2 mouse cellular contexts compared by ENCODE assay signal in the genomic region with DNA sequence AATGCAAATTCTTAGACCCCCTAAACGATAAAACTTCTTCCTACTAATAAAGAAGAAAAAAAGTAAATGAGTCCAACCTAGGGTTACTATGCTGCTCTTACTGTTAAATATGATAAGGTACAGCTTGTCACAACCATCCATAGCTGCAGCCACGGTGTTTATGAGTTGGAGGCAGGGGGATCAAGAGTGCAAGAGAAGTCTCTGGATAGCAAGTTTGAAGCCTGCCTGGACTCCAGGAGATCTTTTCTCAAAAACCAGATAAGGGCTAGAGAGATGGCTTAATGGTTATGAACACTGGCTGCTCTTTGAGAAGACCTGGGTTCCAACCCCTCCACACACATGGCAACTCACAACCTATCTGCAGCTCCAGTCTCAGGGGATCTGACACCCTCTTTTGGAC.
A peak's percentile ranks its signal among the peaks of the same experiment; 100 is the strongest.
TF ChIP-seq lines count a peak whose summit lies in the region.

No protein-coding gene starts in this region.

TF ChIP-seq in CH12.LX, 34 proteins besides CTCF, POLR2A, EP300 and RAD21:
- TF ChIP-seq MAFK (IDR thresholded peaks at IDR 0.05; ENCODE audit: insufficient replicate concordance, low read length) (no peak), MYC (IDR thresholded peaks at IDR 0.05; ENCODE audit: low read depth, low read length) (no peak), RCOR1 (conservative IDR thresholded peaks at IDR 0.05; ENCODE audit: low read depth, low read length) (no peak), MAZ (IDR thresholded peaks at IDR 0.05; ENCODE audit: low read depth, low read length) (no peak), ZNF384 (IDR thresholded peaks at IDR 0.05; ENCODE audit: low read depth, low read length) (no peak), ZC3H11A (IDR thresholded peaks at IDR 0.05; ENCODE audit: low read depth, low read length) (no peak), ZKSCAN1 (IDR thresholded peaks at IDR 0.05; ENCODE audit: borderline replicate concordance, low read depth, low read length) (no peak), HCFC1 (IDR thresholded peaks at IDR 0.05; ENCODE audit: low read depth, low read length) (no peak), IRF4 (IDR thresholded peaks at IDR 0.05; ENCODE audit: low read depth, low read length) (no peak), KAT2A (IDR thresholded peaks at IDR 0.05; ENCODE audit: insufficient replicate concordance, low read length) (no peak), POLR2AphosphoS2 (IDR thresholded peaks at IDR 0.05; ENCODE audit: low read depth, low read length) (no peak), SMC3 (IDR thresholded peaks at IDR 0.05; ENCODE audit: low read depth, low read length) (no peak), TBP (conservative IDR thresholded peaks at IDR 0.05; ENCODE audit: low read depth, low read length) (no peak), NRF1 (IDR thresholded peaks at IDR 0.05; ENCODE audit: low read depth, low read length) (no peak), MAX (IDR thresholded peaks at IDR 0.05; ENCODE audit: low read length) (no peak)
TF ChIP-seq in CH12.LX: peak in this region for 0.

TF ChIP-seq in MEL, 35 proteins besides CTCF, POLR2A, EP300 and RAD21:
- TF ChIP-seq MAX (IDR thresholded peaks at IDR 0.05; ENCODE audit: low read length) (0 out of 2 replicates have a peak, but pooled peaks have one; percentile 14), GATA1 (IDR thresholded peaks at IDR 0.05; ENCODE audit: low read depth, low read length) (peak; percentile 35; the same call in 1 of the 2 replicates), CHD1 (IDR thresholded peaks at IDR 0.05; ENCODE audit: low read depth, low read length) (no peak), GABPA (IDR thresholded peaks at IDR 0.05; ENCODE audit: low read depth, low read length) (no peak), ZKSCAN1 (IDR thresholded peaks at IDR 0.05; ENCODE audit: low read depth, low read length) (no peak), TBP (IDR thresholded peaks at IDR 0.05; ENCODE audit: low read depth, low read length) (no peak)
